Mouse (Mus musculus): ENCODE data around the gene Prelid1. TPM values are rescaled to one million over a fixed set of nuclear protein-coding genes. Genes with fewer than 3 reads are reported as not detected.
A peak's percentile ranks its signal among the peaks of the same experiment; 100 is the strongest.

Prelid1 gene
- polyA plus RNA-seq (2015; fragmentation: Nextera tagmentation; extraction: Ambion mirVana) = 285 and 333 TPM in 2 replicates

- peaks cover 67% of the 10 kb centered on the region for H3K36me3 ChIP-seq
- H3K9me3 ChIP-seq (replicated peaks) = no peaks in the 10 kb centered on the region
- H3K27me3 ChIP-seq = no peaks in the 10 kb centered on the region
- H3K4me3 ChIP-seq = peak within 1 kb of the TSS; percentile 79
- H3K9ac ChIP-seq = peak within 1 kb of the TSS; percentile 92
- H3K27ac ChIP-seq = peak within 1 kb of the TSS; percentile 87
- peak within 1 kb of the TSS; percentile 83 for H3K4me2 ChIP-seq
- no peak for ATAC-seq (replicated peaks; ENCODE audit: insufficient number of reproducible peaks, insufficient read depth, low FRiP score, low read depth)
- 48% methylated on average over 4 of the region's 4 CpGs for WGBS
- peaks cover 34% of the 10 kb centered on the region for H3K4me1 ChIP-seq (replicated peaks)
Measured at GRCm38 (mm10) chr13:55319931-55320533, at the start of gene Prelid1. Gene Prelid1, plus strand, starts transcription at chr13:55320500.

- no peak for ATAC-seq (replicated peaks; ENCODE audit: insufficient number of reproducible peaks, insufficient read depth, low FRiP score, low read depth)
- WGBS = 95% methylated on average over 5 of the region's 5 CpGs
- H3K36me3 ChIP-seq = peaks cover 60% of the 10 kb centered on the region
Measured at GRCm38 (mm10) chr13:55277203-55277602, 43.1 kb upstream of the Prelid1 start.

GRCm38 (mm10) chr13:55277646-55278045, 42.7 kb upstream of the Prelid1 start:
- no peak overlapping the region for H3K27ac ChIP-seq
- H3K27me3 ChIP-seq = no peaks in the 10 kb centered on the region
- WGBS = 78% methylated on average over 5 of the region's 5 CpGs
- peaks cover 62% of the 10 kb centered on the region for H3K36me3 ChIP-seq
- H3K4me3 ChIP-seq = no peak overlapping the region
- no peak for ATAC-seq (replicated peaks; ENCODE audit: insufficient number of reproducible peaks, insufficient read depth, low FRiP score, low read depth)
- H3K4me1 ChIP-seq (replicated peaks) = no peaks in the 10 kb centered on the region
- H3K4me2 ChIP-seq = no peak overlapping the region
- no peak overlapping the region for H3K9ac ChIP-seq
- H3K9me3 ChIP-seq (replicated peaks) = no peaks in the 10 kb centered on the region

More at GRCm38 (mm10) chr13:55277203-55277602, 43.1 kb upstream of the Prelid1 start:
- Histone ChIP-seq H3K4me2 (no peak overlapping the region), H3K4me1 (replicated peaks) (no peaks in the 10 kb centered on the region), H3K27ac (no peak overlapping the region), H3K9me3 (replicated peaks) (no peaks in the 10 kb centered on the region), H3K9ac (no peak overlapping the region), H3K4me3 (no peak overlapping the region), H3K27me3 (no peaks in the 10 kb centered on the region)

GRCm38 (mm10) chr13:55288854-55289253, 31.4 kb upstream of the Prelid1 start:
- Histone ChIP-seq H3K27ac (no peak overlapping the region), H3K4me2 (no peak overlapping the region), H3K9me3 (replicated peaks) (no peaks in the 10 kb centered on the region), H3K9ac (no peak overlapping the region), H3K4me1 (replicated peaks) (no peaks in the 10 kb centered on the region), H3K4me3 (no peak overlapping the region), H3K36me3 (peaks cover 71% of the 10 kb centered on the region), H3K27me3 (no peaks in the 10 kb centered on the region)
- ATAC-seq (replicated peaks; ENCODE audit: insufficient number of reproducible peaks, insufficient read depth, low FRiP score, low read depth) = no peak
- 79% methylated on average over 3 of the region's 3 CpGs for WGBS

- no peak overlapping the region for H3K4me3 ChIP-seq
- H3K27ac ChIP-seq = no peak overlapping the region
- peaks cover 89% of the 10 kb centered on the region for H3K36me3 ChIP-seq
- no peaks in the 10 kb centered on the region for H3K9me3 ChIP-seq (replicated peaks)
- H3K4me1 ChIP-seq (replicated peaks) = no peaks in the 10 kb centered on the region
- WGBS = 97% methylated on average over 1 of the region's 1 CpGs
- no peak for ATAC-seq (replicated peaks; ENCODE audit: insufficient number of reproducible peaks, insufficient read depth, low FRiP score, low read depth)
- no peaks in the 10 kb centered on the region for H3K27me3 ChIP-seq
- H3K9ac ChIP-seq = no peak overlapping the region
- no peak overlapping the region for H3K4me2 ChIP-seq
Measured at GRCm38 (mm10) chr13:55296760-55297159, 23.5 kb upstream of the Prelid1 start.

- no peak for ATAC-seq (replicated peaks; ENCODE audit: insufficient number of reproducible peaks, insufficient read depth, low FRiP score, low read depth)
- WGBS = 87% methylated on average over 5 of the region's 5 CpGs
- Histone ChIP-seq H3K27me3 (no peaks in the 10 kb centered on the region), H3K4me3 (no peak overlapping the region), H3K4me2 (no peak overlapping the region), H3K9me3 (replicated peaks) (no peaks in the 10 kb centered on the region), H3K27ac (no peak overlapping the region), H3K4me1 (replicated peaks) (no peaks in the 10 kb centered on the region), H3K9ac (no peak overlapping the region), H3K36me3 (peaks cover 88% of the 10 kb centered on the region)
Measured at GRCm38 (mm10) chr13:55300913-55301312, 19.4 kb upstream of the Prelid1 start.

- 88% methylated on average over 8 of the region's 8 CpGs for WGBS
- Histone ChIP-seq H3K36me3 (peaks cover 90% of the 10 kb centered on the region), H3K9me3 (replicated peaks) (no peaks in the 10 kb centered on the region), H3K9ac (no peak overlapping the region), H3K27me3 (no peaks in the 10 kb centered on the region), H3K4me1 (replicated peaks) (no peaks in the 10 kb centered on the region), H3K4me2 (no peak overlapping the region), H3K27ac (no peak overlapping the region), H3K4me3 (no peak overlapping the region)
- no peak for ATAC-seq (replicated peaks; ENCODE audit: insufficient number of reproducible peaks, insufficient read depth, low FRiP score, low read depth)
Measured at GRCm38 (mm10) chr13:55312028-55312630, 8.2 kb upstream of the Prelid1 start.

- Histone ChIP-seq H3K4me1 (replicated peaks) (no peaks in the 10 kb centered on the region), H3K9me3 (replicated peaks) (no peaks in the 10 kb centered on the region), H3K9ac (no peak overlapping the region), H3K4me2 (no peak overlapping the region), H3K27me3 (no peaks in the 10 kb centered on the region), H3K27ac (no peak overlapping the region), H3K4me3 (no peak overlapping the region), H3K36me3 (peaks cover 90% of the 10 kb centered on the region)
- 85% methylated on average over 9 of the region's 9 CpGs for WGBS
- ATAC-seq (replicated peaks; ENCODE audit: insufficient number of reproducible peaks, insufficient read depth, low FRiP score, low read depth) = no peak
Measured at GRCm38 (mm10) chr13:55313051-55313450, 7.2 kb upstream of the Prelid1 start.

- Histone ChIP-seq H3K9me3 (replicated peaks) (no peaks in the 10 kb centered on the region), H3K36me3 (peaks cover 96% of the 10 kb centered on the region), H3K9ac (no peak overlapping the region), H3K27me3 (no peaks in the 10 kb centered on the region), H3K4me2 (no peak overlapping the region), H3K4me3 (no peak overlapping the region), H3K27ac (no peak overlapping the region), H3K4me1 (replicated peaks) (peaks cover 4% of the 10 kb centered on the region; the same call in 1 of the 2 replicates)
- WGBS = 76% methylated on average over 2 of the region's 2 CpGs
- no peak for ATAC-seq (replicated peaks; ENCODE audit: insufficient number of reproducible peaks, insufficient read depth, low FRiP score, low read depth)
Measured at GRCm38 (mm10) chr13:55314891-55315412, 5.3 kb upstream of the Prelid1 start.

- Histone ChIP-seq H3K9me3 (replicated peaks) (no peaks in the 10 kb centered on the region), H3K4me1 (replicated peaks) (peaks cover 26% of the 10 kb centered on the region), H3K4me3 (no peak overlapping the region), H3K27ac (no peak overlapping the region), H3K9ac (no peak overlapping the region), H3K27me3 (no peaks in the 10 kb centered on the region), H3K4me2 (no peak overlapping the region), H3K36me3 (peaks cover 69% of the 10 kb centered on the region)
- ATAC-seq (replicated peaks; ENCODE audit: insufficient number of reproducible peaks, insufficient read depth, low FRiP score, low read depth) = no peak
- WGBS = 80% methylated on average over 3 of the region's 3 CpGs
Measured at GRCm38 (mm10) chr13:55318351-55318750, 1.9 kb upstream of the Prelid1 start.

- peak; percentile 89 for ATAC-seq (replicated peaks; ENCODE audit: insufficient number of reproducible peaks, insufficient read depth, low FRiP score, low read depth)
- no peaks in the 10 kb centered on the region for H3K9me3 ChIP-seq (replicated peaks)
- peaks cover 34% of the 10 kb centered on the region for H3K4me1 ChIP-seq (replicated peaks)
- WGBS = under 1% methylated on average over 73 of the region's 73 CpGs
- peak within 1 kb of the TSS; percentile 92 for H3K9ac ChIP-seq
- peak within 1 kb of the TSS; percentile 87 for H3K27ac ChIP-seq
- no peaks in the 10 kb centered on the region for H3K27me3 ChIP-seq
- H3K36me3 ChIP-seq = peaks cover 67% of the 10 kb centered on the region
- H3K4me2 ChIP-seq = peak within 1 kb of the TSS; percentile 83
- peak within 1 kb of the TSS; percentile 79 for H3K4me3 ChIP-seq
Measured at GRCm38 (mm10) chr13:55321434-55322129, 1.3 kb downstream of the Prelid1 start, which contains the start of gene Rab24. Gene Rab24, minus strand, starts transcription at chr13:55321946.
